Mouse (Mus musculus) ES-Bruce4 (cell line): ENCODE data around the gene Zfp423.

Experiments used
- CTCF ChIP-seq: IDR thresholded peaks from one replicate; pipeline ENCODE4 v1.8.1; 2011; ENCODE audit warnings: low read depth, low read length
- POLR2A ChIP-seq: IDR thresholded peaks from one replicate; pipeline ENCODE4 v1.8.1; 2011; ENCODE audit warnings: low read length; ENCODE audit not compliant: insufficient read depth

DNA sequence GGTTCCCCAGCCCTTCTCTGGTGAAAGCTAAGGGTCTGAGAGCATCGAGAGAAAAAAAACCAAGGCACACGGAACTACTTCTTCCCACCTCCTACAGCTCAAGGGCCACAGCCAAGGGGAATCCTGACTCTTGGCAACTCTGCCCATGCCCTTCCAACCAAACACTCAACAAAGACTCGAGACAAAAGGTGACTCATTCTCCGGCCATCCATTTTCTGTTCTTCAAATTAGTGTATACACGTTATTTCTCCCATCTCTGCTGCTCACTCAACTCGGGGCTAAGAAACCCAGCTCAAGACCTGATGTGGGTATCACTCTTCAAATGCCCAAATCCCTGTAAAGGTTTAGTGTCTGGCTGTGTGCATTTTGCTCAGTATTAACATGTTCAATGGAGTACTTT, 214.8 kb downstream of the Zfp423 start:
- TF ChIP-seq CTCF, result no peak
- TF ChIP-seq POLR2A, result no peak
